Mouse (Mus musculus) limb, embryonic 10.5 days (tissue): ENCODE results near the gene H2-Oa. TPM values are rescaled to one million over a fixed set of nuclear protein-coding genes. Genes with fewer than 3 reads are reported as not detected.
"Not testable (repeated sequence)": the region's sequence is repeated elsewhere in the genome, so short reads cannot be mapped to it uniquely, and the experiment has no call there.

Source experiments
- DNase-seq: peaks from one replicate; pipeline ENCODE4 v3.0.0-alpha.2; 2017; ENCODE audit warnings: low spot score
- H3K27ac ChIP-seq: fragments of 300-500 bp; sonication (generic); 2 replicates; pipeline ENCODE4 v1.5.1; 2016; ENCODE audit warnings: mild to moderate bottlenecking
- H3K27me3 ChIP-seq: fragments of 300-500 bp; sonication (generic); 2 replicates; pipeline ENCODE4 v1.6.1; 2016; ENCODE audit warnings: low read depth, mild to moderate bottlenecking; ENCODE audit not compliant: poor library complexity, severe bottlenecking
- H3K36me3 ChIP-seq: fragments of 300-500 bp; sonication (generic); 2 replicates; pipeline ENCODE4 v1.6.1; 2016; ENCODE audit warnings: mild to moderate bottlenecking, moderate library complexity
- H3K4me1 ChIP-seq: fragments of 300-500 bp; sonication (generic); 2 replicates; pipeline ENCODE4 v1.6.1; 2016
- H3K4me3 ChIP-seq: fragments of 300-500 bp; sonication (generic); 2 replicates; pipeline ENCODE4 v1.5.1; 2016; ENCODE audit warnings: mild to moderate bottlenecking, moderate library complexity
- H3K9me3 ChIP-seq: fragments of 300-500 bp; sonication (generic); replicated peaks from 2 replicates; pipeline ENCODE4 v1.6.1; 2016; ENCODE audit warnings: mild to moderate bottlenecking
- WGBS: fragments of 180-500 bp; shearing (Covaris S2); methylation state at CpG from one replicate; pipeline ENCODE4 v1.1.7; 2016; 5-methylcytosine and 5-hydroxymethylcytosine counted together
- polyA plus RNA-seq: library from polyadenylated mRNA; unstranded; fragments of >200 nt; fragmentation: Nextera tagmentation; extraction: Ambion mirVana; gene quantifications from 2 replicates; pipeline ENCODE4 v1.2.1, GENCODE M21; 2016

The H2-Oa gene
- polyA plus RNA-seq, 1 experiment from 2014 or later, result 0.66 TPM

- no peak for DNase-seq
- 71% methylated on average over 7 of the region's 7 CpGs for WGBS
- peaks cover 41% of the 10 kb centered on the region for H3K27me3 ChIP-seq
- H3K36me3 ChIP-seq, result no peaks in the 10 kb centered on the region
- H3K4me3 ChIP-seq, result no peak overlapping the region
- no peaks in the 10 kb centered on the region for H3K9me3 ChIP-seq
- H3K27ac ChIP-seq, result no peak overlapping the region
- H3K4me1 ChIP-seq, result peaks cover 27% of the 10 kb centered on the region
Measured at GRCm38 (mm10) chr17:34142456-34143010, 50.4 kb downstream of the H2-Oa start.

- no peak for DNase-seq
- Histone ChIP-seq H3K36me3 (no peaks in the 10 kb centered on the region), H3K4me1 (peaks cover 25% of the 10 kb centered on the region), H3K9me3 (no peaks in the 10 kb centered on the region), H3K4me3 (no peak within 1 kb of the TSS), H3K27me3 (peaks cover 36% of the 10 kb centered on the region), H3K27ac (no peak within 1 kb of the TSS)
- 48% methylated on average over 7 of the region's 7 CpGs for WGBS
Measured at GRCm38 (mm10) chr17:34143033-34143432, 50.9 kb downstream of the H2-Oa start, which contains the start of gene H2-DMb2. H2-DMb2 (plus strand) TSS chr17:34143307.

DNA sequence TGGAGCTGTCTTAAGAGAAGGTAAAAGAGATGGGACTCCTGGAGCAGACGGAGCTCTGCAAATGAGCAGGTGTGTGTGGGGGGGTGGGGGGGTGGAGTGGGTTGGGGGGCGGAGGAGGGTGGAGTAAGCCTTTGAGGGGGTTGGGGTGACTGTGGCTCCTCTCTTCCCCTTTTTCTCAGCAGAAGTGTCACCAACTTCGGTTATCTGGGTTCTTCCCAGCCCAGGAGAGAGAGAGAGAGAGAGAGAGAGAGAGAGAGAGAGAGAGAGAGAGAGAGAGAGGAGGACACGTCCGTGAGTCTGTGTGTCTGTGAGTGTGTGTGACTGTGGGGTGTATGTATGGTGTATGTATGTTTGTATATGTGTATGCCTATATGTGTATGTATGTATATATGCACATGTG is 51.3 kb downstream of the H2-Oa start:
- 74% methylated on average over 5 of the region's 5 CpGs for WGBS
- no peak for DNase-seq
- H3K9me3 ChIP-seq, result no peaks in the 10 kb centered on the region
- no peak overlapping the region for H3K27ac ChIP-seq
- no peak overlapping the region for H3K4me3 ChIP-seq
- H3K36me3 ChIP-seq, result no peaks in the 10 kb centered on the region
- peaks cover 31% of the 10 kb centered on the region for H3K27me3 ChIP-seq
- peaks cover 25% of the 10 kb centered on the region for H3K4me1 ChIP-seq

GRCm38 (mm10) chr17:34144221-34144620 is 52.1 kb downstream of the H2-Oa start:
- not testable (repeated sequence) for H3K4me3 ChIP-seq, H3K9me3 ChIP-seq, H3K36me3 ChIP-seq, DNase-seq, H3K27ac ChIP-seq
- H3K27me3 ChIP-seq, result peaks cover 24% of the 10 kb centered on the region
- 94% methylated on average over 4 of the region's 4 CpGs for WGBS
- H3K4me1 ChIP-seq, result peaks cover 23% of the 10 kb centered on the region

Other genes with a start within 250 kb of the H2-Oa start
- gene Cd320, start 249.2 kb upstream of the H2-Oa start, polyA plus RNA-seq, result 98.2 and 119 TPM in 2 replicates
- not detected in 2 replicates for gene Gm7029, start 218.5 kb upstream of the H2-Oa start, polyA plus RNA-seq
- 5.9 and 6.6 TPM in 2 replicates for gene Kifc1, start 201.7 kb upstream of the H2-Oa start, polyA plus RNA-seq
- 0.20 and 0.38 TPM in 2 replicates for gene Platr17, start 187.2 kb upstream of the H2-Oa start, polyA plus RNA-seq
- 88.1 and 92.2 TPM in 2 replicates for gene Daxx, start 182.9 kb upstream of the H2-Oa start, polyA plus RNA-seq
- 9.2 and 16.0 TPM in 2 replicates for gene Tapbp, start 176.4 kb upstream of the H2-Oa start, polyA plus RNA-seq
- gene Zbtb22, start 176.4 kb upstream of the H2-Oa start, polyA plus RNA-seq, result 20.2 and 23.2 TPM in 2 replicates
- gene Rgl2, start 162.8 kb upstream of the H2-Oa start, polyA plus RNA-seq, result 43.2 and 43.9 TPM in 2 replicates
- 212 and 258 TPM in 2 replicates for gene Pfdn6, start 152.0 kb upstream of the H2-Oa start, polyA plus RNA-seq
- 61.7 and 78.2 TPM in 2 replicates for gene Wdr46, start 151.7 kb upstream of the H2-Oa start, polyA plus RNA-seq
- gene B3galt4, start 140.9 kb upstream of the H2-Oa start, polyA plus RNA-seq, result 2.9 and 3.9 TPM in 2 replicates
- 49.8 and 50.3 TPM in 2 replicates for gene Vps52, start 136.5 kb upstream of the H2-Oa start, polyA plus RNA-seq
- gene Rps18, start 136.3 kb upstream of the H2-Oa start, polyA plus RNA-seq, result 1,605 and 1,760 TPM in 2 replicates
- 2.9 and 4.7 TPM in 2 replicates for gene H2-K1, start 92.0 kb upstream of the H2-Oa start, polyA plus RNA-seq
- gene Ring1, start 67.7 kb upstream of the H2-Oa start, polyA plus RNA-seq, result 11.8 and 15.0 TPM in 2 replicates
- gene H2-Ke6, start 64.3 kb upstream of the H2-Oa start, polyA plus RNA-seq, result 25.9 and 33.7 TPM in 2 replicates
- gene Slc39a7, start 60.7 kb upstream of the H2-Oa start, polyA plus RNA-seq, result 196 TPM in 2 replicates
- 49.9 and 51.0 TPM in 2 replicates for gene Rxrb, start 60.5 kb upstream of the H2-Oa start, polyA plus RNA-seq
- gene Col11a2, start 52.9 kb upstream of the H2-Oa start, polyA plus RNA-seq, result 0.43 and 2.5 TPM in 2 replicates
- gene H2-DMa, start 27.2 kb downstream of the H2-Oa start, polyA plus RNA-seq, result 4.2 and 5.3 TPM in 2 replicates
- gene Brd2, start 30.3 kb downstream of the H2-Oa start, polyA plus RNA-seq, result 140 and 145 TPM in 2 replicates
- gene H2-DMb2, start 51.0 kb downstream of the H2-Oa start, polyA plus RNA-seq, result 0.18 and 0.40 TPM in 2 replicates
- 0.18 and 0.51 TPM in 2 replicates for gene H2-DMb1, start 60.7 kb downstream of the H2-Oa start, polyA plus RNA-seq
- 1.6 and 3.2 TPM in 2 replicates for gene Tap1, start 95.2 kb downstream of the H2-Oa start, polyA plus RNA-seq
- 0.78 and 1.1 TPM in 2 replicates for gene Psmb9, start 95.4 kb downstream of the H2-Oa start, polyA plus RNA-seq
- gene Psmb8, start 105.4 kb downstream of the H2-Oa start, polyA plus RNA-seq, result 0.74 and 0.87 TPM in 2 replicates
- gene Tap2, start 111.2 kb downstream of the H2-Oa start, polyA plus RNA-seq, result 0.49 and 0.61 TPM in 2 replicates
- gene H2-Ob, start 146.6 kb downstream of the H2-Oa start, polyA plus RNA-seq, result not detected in 2 replicates
- gene H2-Ab1, start 165.3 kb downstream of the H2-Oa start, polyA plus RNA-seq, result 6.7 and 9.9 TPM in 2 replicates
- gene H2-Aa, start 195.5 kb downstream of the H2-Oa start, polyA plus RNA-seq, result not detected in 2 replicates
- 0.80 and 0.83 TPM in 2 replicates for gene H2-Eb1, start 213.5 kb downstream of the H2-Oa start, polyA plus RNA-seq
- gene H2-Eb2, start 233.3 kb downstream of the H2-Oa start, polyA plus RNA-seq, result not detected in 2 replicates